Mouse (Mus musculus) yolk sac, embryonic 10.5 days (tissue): ENCODE measurements at regions not wholly inside any gene's neighbourhood (a gene's known extent, or its start where the extent isn't known, plus 50 kb on each side); places are given as distances from the start of the nearest gene placed in this dataset.
A peak's percentile ranks its signal among the peaks of the same experiment; 100 is the strongest.

Source experiments
- DNase-seq: peaks from one replicate; pipeline ENCODE4 v3.0.0-alpha.2; 2017; ENCODE audit warnings: low spot score

- DNase-seq: no peak
Measured at GRCm38 (mm10) chr13:53805872-53806271, 249.6 kb downstream of the Drd1 start.

DNA sequence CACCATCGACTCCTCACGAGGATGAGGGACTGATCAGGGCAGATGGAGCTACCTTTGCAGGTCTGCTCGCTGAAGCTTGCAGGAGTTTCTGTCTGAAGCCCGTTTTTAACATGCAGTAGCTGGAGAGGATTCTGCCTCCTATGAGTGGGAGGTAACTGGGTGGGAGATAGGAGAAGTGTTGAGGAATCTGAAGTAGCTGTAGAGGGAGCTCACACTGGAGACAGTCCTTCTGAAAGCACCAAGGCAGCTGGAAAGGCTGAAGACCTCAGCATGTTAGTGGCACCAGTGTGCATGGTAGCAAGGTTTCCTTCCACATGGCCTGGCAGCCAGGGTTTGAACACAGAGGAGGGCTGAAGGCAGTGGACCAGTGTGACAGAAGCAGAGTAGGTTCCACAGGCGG, 254.5 kb downstream of the Drd1 start:
- no peak for DNase-seq

GRCm38 (mm10) chr13:53788809-53789208, 266.7 kb downstream of the Drd1 start:
- no peak for DNase-seq

DNA sequence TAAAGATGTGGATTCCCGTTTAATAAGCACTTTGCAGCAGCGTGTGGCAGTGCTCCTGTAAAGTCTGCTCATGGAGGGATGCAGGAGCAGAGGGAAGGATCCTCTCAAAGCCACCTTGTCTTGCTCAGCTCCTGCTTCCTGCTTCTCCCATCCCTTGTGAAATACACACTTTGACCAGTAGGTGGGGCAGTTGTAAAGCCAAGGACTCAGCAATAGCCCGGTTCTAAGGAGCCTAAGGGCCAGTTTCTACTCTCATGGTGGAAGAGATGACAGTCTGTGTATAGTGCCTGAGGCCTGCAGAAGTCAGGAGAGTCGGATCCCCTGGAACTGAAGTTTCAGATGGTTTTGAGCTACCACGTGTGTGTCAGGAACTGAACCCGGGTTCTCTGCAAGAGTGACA, 272.0 kb downstream of the Drd1 start:
- peak; percentile 33 for DNase-seq

GRCm38 (mm10) chr13:53779150-53779549, 276.4 kb downstream of the Drd1 start:
- no peak for DNase-seq

GRCm38 (mm10) chr13:53776421-53776820, 279.1 kb downstream of the Drd1 start:
- DNase-seq: no peak

DNA sequence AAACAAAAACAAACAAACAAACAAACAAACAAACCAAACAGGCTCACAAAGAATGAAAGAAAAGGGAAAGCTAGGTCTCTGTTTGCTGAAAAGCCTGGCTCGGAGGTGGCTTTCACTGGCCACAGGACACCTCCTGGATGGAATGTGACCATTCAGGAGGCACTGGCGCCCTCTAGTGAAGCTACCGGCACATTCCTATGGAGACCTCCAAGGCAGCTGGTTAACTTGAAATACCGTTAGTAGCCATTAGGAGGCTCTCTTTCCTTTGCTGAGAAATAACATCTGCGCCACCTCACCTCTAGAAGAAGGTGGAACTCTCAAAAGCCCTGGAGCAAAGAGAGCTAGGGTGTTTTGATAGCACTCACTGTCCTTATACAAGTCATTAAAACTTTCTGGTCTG, 279.8 kb downstream of the Drd1 start:
- DNase-seq: peak; percentile 12

DNA sequence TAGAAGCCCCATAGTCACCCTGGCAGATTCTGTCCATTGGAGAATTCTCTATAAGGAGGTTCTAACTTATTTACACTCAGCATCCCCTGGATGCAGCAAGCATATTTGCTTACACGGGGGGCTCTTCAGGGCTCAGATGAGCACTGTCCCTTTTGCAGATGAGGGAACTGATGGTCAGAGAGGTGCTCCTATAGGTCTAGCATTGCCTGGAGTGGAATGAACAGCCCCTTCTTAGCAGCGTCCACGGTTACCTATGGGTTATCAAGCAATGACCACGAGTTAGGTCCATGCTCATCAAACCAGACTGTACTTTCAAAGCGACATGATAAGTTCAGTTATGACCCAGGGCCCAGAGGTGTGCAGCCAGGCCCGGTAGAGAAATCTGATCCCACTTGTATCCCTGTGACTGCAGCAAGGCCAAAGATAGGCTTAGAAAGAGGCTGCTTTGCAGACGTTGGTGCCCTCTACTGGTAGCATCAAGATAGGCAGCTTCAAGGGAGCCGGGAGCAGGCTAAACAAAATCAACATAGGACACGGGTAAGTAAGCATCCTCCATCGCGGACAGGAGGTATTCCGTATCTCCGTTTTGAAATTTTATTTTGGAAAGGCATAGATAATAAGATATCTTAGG, 290.8 kb downstream of the Drd1 start:
- peak; percentile 40 for DNase-seq

- no peak for DNase-seq
Measured at GRCm38 (mm10) chr13:53757576-53758237, 284.8 kb upstream of the Msx2 start.

DNA sequence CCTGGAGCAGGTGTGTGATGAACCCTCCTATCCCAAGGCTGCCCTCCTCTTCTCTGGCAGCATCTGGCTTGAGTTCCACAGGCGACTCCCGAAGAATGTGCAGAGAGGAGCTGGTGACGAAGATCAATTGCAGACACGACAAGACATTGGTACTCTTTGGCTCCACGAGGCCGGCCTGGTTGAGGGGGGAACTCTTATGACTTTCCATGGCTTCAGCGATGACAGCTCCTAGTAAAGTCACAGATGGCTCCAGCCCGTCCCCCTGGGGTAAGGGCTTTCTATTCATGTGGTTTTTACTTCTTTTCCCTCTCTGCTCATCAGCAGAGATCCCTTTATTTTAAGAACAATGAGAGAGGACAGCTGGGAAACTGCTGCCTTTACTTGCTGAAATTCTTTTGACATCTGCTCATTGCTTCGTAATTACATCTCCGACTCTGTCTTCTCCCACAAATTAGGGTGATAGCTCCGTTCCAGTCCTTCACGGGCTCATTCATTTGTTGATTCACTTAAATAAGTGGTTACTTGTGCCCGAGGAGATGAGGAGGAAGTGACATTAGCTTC, 284.2 kb upstream of the Msx2 start:
- no peak for DNase-seq

DNA sequence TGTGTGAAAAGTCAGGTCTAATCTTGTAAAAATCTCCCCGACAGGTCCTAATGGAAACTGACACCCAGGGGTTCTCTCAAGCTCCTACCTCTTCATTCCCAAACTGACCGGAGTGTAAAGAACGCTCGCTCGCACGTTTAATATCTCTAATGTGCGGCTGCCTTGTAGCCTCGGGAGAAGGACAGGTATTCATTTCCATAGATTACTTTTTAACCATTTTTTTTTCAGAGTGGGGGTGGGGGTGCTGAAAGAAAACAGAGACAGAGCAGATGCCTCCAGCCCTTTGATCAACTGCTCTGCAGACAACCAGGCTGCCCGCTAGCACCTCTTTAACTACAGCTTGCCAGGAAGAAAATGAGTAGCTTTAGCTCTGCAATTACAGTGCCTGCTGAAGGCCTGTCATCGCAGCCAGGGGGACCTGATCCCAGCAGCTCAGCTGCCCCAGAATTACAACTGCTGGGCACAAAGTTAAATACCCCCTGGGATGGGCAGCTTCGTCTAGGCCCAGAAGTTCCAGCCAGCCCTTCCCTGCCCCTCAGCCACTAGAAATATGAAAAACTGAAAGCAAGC, 282.3 kb upstream of the Msx2 start:
- peak; percentile 14 for DNase-seq

DNA sequence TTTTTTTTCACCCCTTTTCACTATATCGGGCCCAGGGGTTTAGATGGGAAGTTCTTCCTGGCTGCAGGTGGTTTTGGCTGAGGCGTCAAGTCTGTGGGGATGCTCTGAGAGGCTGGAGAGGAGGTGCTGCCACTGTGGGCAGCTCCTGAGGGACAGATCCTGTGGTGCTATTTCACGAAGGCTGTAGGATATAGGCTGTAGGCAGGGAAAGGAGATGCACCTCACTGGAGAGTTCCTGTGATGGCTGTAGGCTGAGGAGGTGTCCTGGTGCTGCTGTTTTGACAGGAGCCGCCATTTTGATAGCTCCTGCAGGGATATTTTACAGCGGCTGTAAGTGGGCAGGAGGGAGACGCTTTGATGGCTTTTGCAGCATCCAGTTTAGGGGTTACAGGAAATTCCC, 280.2 kb upstream of the Msx2 start:
- no peak for DNase-seq

- no peak for DNase-seq
Measured at GRCm38 (mm10) chr13:53740981-53741380, 268.1 kb upstream of the Msx2 start.

GRCm38 (mm10) chr13:53739127-53739526, 266.3 kb upstream of the Msx2 start:
- DNase-seq: no peak

DNA sequence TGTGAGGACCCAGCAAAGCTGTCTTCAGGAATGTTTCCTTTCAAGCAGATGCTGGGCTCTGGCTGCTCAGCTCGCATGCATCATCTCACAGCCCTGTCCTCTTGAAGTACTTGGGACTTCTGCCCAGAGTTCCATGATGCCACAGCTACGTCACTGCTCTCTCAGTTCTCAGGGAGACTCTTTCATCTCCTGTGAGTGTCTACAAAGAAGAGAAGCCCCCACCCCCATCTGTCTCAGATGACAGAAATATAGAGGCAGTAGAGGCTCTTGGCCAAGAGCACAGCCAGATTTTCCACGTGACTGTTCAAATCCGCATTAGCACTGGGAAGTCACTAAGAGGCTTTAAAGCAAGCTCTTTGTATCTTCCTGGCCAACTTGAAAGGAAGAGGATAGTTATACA, 262.1 kb upstream of the Msx2 start:
- DNase-seq: no peak

DNA sequence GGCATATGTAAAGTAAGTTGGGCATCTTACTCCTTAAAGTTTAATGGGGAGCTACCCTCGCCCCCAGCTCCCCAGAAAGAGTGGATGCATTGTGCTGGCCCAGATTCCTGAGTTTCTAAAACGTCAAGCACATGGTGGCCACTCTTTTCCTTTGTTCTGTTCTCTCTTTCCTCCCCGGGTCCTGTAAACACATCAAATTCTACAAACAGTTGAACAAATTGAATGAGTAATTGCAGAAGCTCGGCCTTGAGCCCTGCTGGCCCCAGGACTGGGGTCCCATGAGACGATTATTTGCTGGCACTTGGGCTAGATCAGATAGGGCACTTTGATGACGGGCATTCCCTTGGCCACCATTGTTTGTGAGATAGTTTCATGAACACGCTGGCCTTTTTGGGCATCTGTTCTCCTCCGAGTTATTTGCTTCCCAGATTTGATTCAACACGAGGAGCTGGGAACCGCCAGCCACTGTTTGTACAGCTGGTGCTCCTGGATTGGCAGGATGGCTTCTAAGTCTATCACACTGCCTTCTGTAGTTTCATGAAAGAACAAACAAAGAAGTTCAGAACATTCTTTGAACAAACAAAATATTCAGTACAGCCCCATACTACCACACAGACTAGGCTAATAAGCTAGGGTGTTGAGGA, 257.5 kb upstream of the Msx2 start:
- DNase-seq: no peak

DNA sequence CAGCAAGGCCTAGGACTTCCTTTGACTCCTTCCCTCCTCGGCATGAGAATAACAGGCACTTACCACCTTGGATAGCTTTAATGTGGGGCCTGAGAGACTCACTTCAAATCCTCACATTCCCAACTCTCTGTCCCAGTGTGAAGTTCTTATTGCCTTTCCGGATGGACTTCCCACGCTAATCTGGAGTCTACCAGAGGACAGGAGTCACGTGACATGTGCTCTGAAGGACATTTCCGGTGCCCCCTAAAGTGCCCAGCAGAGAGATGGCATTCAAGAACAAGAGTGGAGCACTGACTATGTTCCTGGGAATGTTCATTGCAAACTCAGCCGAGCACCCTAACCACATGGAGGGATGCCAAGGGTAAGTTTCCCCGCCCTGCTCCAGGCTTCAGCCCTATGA, 257.0 kb upstream of the Msx2 start:
- no peak for DNase-seq

DNA sequence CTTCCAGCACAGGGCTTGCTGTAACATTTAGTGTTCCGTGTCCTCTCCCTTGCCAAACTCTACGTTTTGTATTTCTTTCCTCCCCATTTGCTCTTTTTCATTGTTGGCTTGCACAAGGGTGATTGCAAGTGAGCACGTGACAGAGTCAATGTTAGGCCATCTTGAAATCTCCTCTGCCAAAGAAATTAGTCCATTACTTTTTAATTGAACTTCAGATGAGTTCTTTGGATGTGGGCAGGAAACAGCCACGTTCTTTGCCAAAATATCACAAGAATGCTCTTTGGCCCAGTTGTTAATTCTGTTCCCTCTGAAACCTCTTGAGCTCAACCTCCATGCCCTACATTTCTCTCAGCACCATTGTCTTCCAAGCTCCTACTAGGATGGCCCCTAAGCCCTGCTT, 253.2 kb upstream of the Msx2 start:
- DNase-seq: no peak

DNA sequence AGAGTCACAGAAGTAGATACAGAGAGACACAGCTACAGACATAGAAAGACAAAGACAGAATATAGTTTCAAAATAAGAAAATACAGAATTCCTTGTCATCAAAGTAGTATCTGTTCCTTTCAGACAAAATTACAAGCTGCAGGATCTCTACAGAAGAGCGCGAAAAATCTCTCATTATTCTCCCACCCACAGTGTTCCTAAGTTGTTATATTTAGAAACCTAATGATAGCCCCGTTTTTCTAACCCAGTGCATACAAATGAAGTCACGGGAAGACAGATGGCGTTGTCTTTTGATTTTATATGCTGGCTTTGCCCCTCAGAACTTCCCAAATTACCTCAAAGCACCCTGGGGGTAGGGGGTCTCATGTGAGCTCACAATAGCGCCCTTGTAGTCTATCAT, 250.0 kb upstream of the Msx2 start:
- no peak for DNase-seq

- peak; percentile 31 for DNase-seq
Measured at GRCm38 (mm10) chr13:53721038-53721463, 248.2 kb upstream of the Msx2 start.

GRCm38 (mm10) chr13:53717582-53717981, 244.7 kb upstream of the Msx2 start:
- DNase-seq: no peak

- no peak for DNase-seq
Measured at GRCm38 (mm10) chr13:53717086-53717485, 244.2 kb upstream of the Msx2 start.

- DNase-seq: no peak
Measured at GRCm38 (mm10) chr13:53709062-53709461, 236.2 kb upstream of the Msx2 start.
